Mouse (Mus musculus) frontal cortex, adult (tissue): ENCODE results near the gene Tyw5.

Experiments
- ATAC-seq: cut with Nextera tagmentation; 2 replicates; pipeline ENCODE4 v1.9.2; 2017; ENCODE audit warnings: mild to moderate bottlenecking, moderate library complexity, mixed read lengths; ENCODE audit not compliant: low TSS enrichment

Tyw5 gene

DNA sequence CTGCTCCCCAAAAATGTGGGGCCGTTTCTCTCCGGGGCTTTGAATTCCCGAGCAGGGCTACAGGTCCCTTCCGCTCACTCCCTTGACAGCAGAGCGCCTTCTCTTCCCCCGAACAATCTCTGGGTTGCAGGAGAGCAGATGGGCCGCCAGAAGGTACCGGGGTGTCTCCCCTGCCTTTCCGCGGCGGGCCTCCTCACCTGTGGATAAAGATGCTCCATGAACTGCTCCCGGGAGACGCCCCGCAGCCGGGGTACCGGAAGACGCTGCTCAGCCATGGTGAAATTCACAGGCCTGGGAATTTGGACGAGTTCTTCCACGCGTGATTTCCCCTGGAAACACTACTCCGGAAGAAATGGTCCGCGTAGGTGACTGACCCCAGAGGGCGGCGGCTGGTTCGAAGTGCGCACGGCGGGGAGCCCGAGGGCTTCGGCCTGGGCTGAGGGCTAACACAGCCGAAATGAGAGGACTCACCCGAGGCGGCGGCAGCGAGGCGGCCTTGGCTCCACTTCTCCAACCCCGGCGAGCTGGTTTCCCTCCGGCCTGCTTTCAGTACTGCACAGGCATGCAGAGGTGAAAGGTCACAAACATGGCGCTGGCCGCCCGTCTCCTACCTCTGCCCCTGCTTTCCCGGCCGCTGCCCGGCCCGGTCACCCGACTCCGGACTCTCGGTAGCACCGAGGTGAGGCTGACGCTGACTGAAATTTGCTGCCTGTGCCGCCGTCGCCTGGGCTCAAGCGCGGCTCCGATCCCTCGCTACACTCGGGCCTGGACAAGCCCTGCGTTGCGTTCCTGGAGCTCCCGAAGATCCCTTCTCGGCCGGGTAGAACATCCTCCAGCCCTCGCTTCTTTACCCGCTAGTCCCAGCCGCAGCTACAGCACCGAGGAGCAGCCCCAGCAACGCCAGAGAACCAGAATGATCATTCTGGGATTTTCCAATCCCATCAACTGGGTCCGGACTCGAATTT lies at the start of gene Tyw5, which contains the start of gene Maip1:
TSS of gene Tyw5 (minus strand) at position 915 of the 965 bp plus-strand sequence.
TSS of gene Maip1 (plus strand) at position 142 of the 965 bp plus-strand sequence.
- peak; percentile 97 for ATAC-seq

DNA sequence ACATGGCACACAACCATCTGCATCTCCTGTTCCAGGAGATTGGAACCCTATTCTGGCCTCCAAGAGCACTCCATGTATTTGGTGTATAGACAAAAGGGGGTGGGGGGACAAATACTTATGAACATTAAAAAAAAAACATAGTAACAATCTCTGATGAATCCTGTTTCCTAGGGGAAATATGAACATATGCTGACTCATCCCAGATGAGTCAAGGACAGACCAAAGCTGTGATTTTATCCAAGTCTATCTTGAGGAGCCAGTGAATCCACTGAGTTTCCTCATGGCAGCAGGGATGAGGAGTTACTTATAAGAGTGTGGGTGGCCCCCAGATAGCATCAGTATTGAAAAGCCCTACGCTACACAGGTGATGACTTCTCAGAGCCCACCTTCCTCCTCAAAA lies 43.3 kb upstream of the Tyw5 start:
- ATAC-seq = no peak

DNA sequence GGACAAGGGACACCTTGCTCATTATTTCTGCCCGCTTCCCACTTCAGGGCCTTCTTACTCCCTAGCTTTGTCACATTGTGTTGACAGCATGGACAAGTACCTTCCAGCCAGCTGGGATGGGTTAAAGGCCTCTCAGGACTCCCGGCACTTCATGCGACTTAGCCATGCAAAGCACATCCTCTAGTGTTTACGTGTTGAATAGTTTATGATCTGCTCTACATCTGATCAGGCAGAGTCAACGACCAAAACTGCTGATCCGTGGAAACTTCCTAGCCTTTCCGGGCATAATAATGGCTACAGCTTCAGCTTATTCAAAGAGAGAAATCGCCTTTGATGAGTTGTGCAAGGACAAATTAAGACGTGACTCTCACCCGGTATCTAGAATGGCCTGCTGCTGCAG lies 38.8 kb upstream of the Tyw5 start:
- ATAC-seq = no peak

DNA sequence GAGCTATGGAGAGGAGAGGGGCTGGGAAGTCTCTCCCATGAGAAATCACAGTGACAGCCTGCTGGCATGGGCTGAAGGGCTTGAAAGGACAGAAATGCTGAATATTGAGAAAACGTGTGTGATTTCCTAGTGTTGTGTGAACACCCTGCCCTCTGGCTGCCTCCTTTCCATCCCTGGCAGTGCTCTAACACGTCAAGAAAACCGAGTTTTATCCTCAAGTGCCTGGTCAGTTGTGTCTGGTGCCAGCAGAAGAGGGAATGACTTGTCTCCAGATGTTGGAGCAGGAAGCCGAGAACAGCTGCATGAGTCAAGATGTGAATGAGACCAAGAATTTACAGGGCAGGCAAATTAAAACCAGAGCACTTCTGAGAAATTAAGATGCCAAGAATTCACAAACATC lies 33.9 kb upstream of the Tyw5 start:
- ATAC-seq = no peak

DNA sequence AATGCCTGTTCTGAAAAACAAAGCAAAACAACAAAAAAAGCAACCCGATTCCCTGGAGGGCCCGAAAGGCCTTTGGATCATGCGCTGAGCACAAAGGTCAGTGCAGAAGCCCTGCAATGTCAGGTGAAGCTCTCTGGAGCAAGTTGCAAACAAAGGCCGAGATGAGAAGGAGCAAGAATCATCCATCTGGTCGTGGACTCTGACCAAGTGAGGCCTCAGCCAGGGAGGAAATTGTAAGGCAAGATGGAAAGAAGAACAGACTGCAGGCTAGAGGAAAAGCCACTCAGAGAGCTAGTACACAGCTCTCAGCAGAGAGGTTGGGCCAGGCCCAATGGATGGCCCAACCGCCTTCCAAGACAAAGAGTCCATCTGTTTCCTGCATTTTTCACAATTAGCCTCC lies 32.1 kb upstream of the Tyw5 start:
- no peak for ATAC-seq

DNA sequence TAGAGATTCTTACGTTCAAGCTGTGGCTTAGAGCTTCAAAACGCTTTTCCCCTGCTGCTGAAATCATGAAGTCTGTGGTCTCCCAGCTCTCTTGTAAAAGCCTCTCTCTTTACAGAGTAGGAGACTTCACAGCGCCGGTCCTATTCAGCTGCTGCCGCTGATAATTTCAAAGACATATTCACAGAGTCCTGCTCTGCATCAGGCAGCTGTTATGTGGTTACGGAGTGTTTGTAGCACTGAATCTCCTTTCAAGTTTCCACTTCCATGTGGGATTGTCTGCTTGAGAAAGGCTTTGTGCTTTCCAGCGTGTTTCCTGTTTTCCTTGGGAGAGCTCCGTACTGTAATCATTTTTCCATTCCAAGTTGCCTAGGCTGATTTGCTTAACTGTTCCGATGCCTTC lies 30.1 kb upstream of the Tyw5 start:
- peak; percentile 89 for ATAC-seq

DNA sequence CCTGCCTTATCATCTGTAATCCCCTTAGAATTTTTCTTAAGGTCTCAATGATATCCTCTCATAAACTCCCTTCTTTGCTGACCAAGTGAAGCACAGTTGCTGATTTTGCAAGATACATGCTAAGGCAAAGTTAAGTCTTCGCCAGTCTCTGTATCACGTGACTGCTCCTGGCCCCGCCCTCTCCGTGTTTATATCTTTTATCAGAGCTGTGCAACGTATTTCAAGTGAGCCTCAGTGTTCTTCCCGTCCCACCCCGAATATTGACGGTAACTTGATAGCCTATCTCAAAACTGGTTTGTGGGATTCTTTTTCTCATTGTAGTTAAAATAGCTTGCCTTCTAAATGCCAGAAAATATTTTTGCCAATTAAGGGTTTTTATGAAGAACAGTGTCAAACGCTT lies 29.5 kb upstream of the Tyw5 start:
- ATAC-seq = peak; percentile 45; the same call in 1 of the 2 replicates

DNA sequence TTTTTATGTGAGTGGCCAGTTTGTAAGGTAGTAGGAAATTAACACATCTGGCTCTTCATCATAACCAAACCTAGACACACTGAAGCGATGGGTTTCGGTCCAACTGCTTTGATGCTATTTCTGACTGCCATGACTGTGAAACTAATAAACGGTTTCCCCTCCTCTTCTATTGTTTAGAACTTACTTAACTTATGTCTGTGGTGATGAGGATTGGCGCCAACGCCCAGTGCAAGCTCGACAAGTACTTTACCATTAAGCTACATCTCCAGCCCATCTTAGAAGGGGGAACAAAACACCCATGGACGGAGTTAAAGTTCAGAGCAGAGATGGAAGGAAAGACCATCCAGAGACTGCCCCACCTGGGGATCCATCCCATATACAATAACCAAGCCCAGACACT lies 26.2 kb upstream of the Tyw5 start:
- no peak for ATAC-seq

DNA sequence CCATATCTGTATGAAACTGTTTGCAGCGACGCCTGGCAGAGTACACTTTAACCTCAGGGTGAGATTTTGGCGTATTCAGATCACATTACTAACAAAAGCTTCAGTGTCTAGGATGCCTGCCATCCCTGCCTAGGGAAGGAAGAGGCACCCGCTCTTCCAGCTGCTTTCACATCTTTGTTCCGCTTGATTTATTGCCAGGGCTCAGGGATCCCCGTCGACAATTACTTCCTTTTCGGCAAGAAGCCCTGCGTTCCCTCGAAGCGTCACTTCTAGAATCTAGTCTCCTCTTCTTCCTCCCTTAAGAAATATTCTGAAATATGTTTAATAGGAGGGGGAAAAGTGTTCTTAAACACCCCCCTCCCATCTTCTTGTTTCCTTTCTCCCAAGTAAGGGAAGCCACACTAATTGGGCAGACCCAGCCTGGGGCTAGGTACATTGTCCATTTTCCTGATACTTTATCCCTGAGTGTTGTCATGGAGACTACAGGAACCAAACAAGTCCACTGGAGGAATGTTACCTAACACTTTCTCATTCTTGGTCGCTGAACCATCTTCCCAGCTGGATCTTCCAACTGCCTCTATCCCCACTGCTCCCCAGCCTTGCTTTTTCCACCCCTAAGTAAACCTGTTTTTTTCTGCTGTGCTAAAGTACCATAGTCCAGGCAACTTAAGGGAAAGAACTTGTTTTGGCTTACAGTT lies 23.0 kb upstream of the Tyw5 start:
- peak; percentile 53 for ATAC-seq

DNA sequence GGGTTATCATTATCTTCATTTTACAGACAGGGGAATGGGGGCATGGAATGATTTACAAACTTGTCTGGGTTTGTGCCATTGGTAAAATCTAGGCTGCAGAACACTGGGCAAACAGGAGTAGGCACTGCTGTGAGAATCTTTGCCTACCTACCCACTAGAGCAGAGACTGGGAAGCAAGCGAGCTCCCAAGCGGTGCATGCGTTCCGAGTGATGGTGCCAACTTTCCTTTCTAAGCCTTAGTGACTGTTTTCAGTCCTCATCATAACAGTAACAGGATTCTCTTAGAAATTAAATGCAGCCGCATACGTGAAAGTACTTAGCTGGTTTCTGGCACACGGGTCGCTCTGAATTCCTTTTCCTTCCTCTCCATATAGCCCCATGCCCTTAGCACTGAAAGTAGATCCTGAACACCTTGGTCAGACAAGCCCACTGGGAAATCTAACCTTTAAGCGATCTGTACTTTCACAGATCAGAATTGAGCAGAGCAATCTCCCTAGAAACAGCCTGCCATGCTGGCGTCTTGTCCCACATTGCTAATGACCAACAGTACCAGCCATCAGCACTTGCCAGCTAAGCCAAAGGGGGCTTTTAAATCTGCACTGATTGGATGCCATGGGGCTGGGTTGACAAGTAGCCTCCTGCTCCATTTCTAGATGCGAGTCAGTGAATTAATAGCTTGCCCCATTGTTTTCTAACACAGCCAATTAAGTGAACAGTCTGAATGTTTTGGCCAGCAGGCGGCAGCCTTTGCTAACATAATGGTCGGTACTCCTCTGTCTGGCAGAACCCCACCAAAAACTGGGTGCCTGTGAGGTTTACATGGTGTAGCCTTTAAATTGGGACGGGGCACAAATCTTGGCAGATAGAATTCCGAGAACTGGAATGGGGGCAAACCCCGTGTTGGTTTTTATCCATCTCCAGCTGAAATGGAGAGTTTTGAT lies 21.7 kb upstream of the Tyw5 start:
- ATAC-seq = peak; percentile 88

DNA sequence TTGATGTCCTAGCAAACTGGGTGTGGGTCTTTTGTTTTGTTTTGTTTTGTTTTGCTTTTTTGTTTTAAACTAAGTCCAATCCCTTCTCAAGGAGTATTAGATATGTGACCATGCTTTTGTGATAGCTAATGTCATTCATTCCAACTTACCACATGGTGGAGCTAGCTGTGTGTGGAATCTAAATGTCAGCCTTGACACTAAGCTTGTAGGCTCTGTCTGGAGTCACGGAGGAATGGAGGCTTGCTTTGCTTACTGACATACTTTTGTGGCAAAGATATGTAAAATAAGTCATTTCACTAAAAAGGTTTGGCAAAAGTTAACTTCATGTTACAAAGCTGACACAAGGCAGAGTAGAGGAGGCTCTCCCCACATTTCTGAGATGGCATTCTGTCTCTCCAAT lies 16.8 kb upstream of the Tyw5 start:
- peak; percentile 95 for ATAC-seq

DNA sequence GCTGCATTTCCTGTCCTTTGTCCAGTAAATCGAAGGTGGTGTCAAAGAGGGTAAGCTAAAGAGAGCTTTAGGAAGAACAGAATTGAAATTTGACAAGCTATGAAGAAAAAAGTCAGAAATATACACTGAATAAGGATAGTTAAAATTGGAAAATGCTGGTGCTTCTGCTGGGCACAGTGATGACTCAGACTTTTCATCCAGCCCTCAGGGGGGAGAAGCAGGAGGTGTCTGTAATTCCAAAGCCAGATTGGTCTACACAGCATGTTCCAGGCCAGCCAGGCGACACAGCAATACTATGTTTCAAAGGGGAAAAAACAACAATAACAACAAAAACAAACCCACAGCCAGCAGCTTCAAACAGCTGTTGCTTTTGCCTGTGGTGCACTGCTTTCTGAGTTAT lies 6.5 kb upstream of the Tyw5 start:
- peak; percentile 96 for ATAC-seq

DNA sequence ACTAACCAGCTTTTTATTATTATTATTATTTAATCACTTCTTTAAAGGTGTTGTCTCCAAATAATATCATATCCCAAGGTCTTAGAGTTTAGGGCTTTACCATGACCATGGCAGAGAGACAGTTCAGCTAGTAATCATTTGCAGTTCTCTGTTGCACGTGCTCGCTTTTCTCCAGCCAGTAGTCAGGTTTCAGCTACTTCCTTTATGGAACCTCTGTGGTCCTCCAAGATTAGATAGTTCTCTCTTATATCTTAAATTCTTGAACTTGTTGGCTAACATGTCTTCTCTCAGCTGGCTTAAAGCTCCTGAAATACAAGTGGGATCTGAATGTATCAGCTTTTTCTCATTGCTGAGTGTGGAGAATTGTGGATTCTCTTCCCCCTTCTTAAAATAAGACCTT lies 2.1 kb upstream of the Tyw5 start:
- no peak for ATAC-seq

DNA sequence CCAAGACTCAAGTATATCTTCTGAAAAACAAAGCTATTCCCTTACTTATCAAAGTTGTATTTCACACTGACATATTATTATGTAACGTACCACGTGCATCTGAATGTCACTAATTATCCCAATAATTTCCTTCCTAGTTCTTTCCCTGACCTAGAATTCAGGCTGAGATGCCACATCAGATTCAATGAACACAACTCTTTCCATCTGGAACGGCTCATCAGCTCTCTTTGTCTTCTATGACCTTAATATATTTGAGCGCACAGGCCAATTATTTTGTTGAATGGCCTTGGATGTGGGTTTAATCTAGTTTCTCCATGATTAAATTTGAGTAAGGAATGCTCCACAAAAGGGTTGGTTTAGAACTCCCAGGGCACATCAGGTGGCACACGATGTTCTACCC lies 4.8 kb downstream of the Tyw5 start:
- no peak for ATAC-seq

DNA sequence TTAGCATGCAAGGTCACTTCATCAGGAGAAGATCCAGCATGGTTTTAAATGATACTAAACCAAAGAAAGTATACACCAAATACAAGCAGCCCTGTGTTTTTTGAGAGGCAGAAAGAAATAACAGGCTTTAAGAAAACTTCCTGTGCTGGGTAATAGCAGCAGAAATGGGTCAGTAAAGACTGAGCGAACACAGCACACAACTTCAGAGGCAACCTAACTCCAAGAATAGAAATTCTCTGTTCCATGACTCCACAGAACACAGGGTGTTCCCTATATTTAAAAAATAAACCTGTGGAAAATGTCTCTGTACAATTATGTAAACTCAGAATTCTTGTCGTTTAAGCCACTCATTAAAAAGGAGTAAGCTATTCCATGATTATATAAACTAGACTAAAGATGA lies 6.0 kb downstream of the Tyw5 start:
- peak; percentile 94 for ATAC-seq

DNA sequence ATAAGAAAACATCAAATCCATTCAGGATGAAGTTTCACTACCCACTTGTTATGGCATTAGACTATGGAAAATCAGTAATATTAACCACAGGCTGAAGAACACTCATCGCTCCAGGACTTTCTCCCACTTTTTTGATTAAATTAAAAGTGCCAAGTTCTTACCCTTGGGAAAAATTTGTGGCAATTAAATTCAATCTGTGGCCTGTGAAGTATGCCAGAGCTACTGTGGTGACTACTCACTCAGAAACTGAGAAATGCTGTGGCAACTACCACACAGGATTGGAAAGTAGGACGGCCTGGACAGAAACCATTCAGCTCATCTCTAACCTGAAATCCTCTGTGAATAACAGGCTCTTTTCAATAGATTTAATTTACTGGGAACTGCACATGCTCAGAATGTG lies 6.6 kb downstream of the Tyw5 start:
- ATAC-seq = peak; percentile 60

DNA sequence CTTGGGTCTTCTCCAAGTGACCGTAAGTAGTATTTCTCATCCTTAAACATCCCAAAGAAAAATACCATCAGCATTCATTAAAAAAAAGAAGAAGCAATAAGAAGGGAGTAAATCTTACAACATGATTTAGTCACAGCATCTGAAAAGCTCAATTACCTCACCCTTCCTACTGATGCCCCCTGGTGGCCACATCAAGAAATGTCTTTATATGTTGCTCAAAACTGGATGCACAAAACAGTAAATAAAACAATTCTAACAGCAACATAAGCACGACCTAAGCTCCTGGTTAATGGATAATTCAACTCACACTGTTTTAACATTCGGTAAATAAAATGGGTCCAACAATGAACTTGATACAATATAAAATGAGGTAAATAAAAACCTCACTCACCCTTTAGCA lies 12.8 kb downstream of the Tyw5 start:
- ATAC-seq = peak; percentile 64; the same call in 1 of the 2 replicates

DNA sequence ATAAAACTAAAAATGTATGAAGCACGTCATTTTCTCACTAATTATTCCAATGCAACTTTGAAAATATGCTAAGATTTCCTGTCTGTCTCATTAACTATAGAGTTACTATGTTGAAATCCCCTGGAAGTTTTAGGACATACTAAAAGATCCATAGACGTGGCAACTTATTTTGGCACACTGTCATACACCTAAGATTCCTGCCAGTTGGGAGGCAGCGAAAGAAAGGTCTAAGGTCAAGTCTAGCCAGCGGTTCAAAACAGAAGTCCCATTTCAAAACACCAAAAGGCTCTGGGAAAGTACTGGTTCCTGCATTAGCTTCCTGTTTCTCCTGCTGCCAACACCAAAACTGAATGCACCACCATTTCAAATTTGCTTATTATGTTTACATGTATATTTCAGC lies 14.5 kb downstream of the Tyw5 start:
- ATAC-seq = no peak

DNA sequence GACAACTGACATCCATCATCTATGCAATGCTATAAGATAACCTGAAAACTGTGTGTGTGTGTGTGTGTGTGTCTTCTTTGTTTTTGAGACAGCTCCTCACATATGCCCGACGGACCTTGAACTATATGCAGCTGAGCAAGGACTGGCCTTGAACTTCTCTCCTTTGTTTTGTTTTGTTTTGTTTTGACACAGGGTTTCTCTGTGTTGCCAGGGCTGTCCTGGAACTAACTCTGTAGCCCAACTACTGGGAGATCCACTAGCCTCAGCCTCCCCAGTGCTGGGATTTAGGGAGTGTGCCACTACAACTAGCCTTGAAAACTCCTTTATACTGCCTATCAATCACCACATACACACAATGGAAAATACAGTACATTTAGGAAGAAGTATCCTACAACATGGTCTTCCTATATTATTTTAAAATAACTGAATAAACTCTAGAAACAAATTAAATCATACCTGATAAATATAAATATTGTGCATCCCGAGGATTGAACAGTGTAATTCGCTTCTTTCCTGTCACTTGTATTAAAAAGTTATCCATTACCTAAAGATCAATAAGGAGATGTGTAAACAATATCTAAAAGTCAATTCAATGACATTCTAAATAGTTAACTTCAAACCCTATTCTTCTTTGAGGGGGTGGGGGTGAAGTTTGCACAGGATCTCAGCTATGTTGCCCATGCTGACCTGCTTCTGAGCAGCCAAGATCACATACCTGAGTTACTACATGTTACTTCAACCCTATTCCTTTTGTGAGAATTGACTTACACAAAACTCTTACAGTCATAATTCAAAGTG lies 15.7 kb downstream of the Tyw5 start:
- ATAC-seq = no peak

DNA sequence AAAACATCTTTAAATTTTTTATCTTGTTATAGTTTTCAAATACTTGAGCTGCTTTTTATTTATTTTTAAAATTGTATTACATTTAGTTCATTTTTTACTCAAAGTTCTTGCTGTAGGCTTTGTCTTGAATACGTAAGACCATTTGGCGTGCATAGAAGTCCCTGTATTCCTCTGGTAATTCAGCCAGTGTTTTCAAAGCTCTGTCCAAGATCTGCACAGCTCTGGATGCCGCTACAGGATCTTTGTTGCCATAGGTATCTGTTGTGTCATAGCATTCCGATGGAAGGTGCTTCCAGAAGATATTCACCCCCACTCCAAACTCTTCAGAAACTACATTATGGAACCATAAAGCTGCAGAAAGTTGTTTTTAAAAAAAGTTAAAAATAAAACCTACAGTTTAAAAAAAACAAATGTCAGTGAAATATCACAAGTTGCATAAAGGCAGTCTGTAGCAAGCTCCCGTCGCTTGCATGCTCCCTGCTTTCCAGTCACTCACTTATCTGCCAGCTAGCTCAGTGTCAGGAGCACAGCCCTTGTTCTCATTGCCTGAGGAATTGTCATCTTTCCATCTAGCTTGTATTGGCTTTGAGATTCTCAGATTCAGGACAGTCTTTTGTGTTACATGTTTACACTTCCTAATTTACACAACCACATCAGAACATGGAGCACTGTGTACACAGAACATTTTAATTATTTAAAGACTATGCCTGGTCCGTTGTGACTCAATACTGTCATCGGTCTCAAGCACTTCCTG lies 18.3 kb downstream of the Tyw5 start:
- ATAC-seq = peak; percentile 70
